Mouse (Mus musculus): ENCODE measurements around the gene Prkcq.

- TF ChIP-seq GATA1 (IDR thresholded peaks at IDR 0.05; ENCODE audit: low read length) = no peak
- TF ChIP-seq TAL1 (IDR thresholded peaks at IDR 0.05; ENCODE audit: low read length) = no peak
Measured at GRCm38 (mm10) chr2:11298811-11299210, 126.9 kb downstream of the Prkcq start.

Measured in erythroblast, embryonic 14.5 days (primary cell).